Mouse (Mus musculus): ENCODE results near the gene Ccnf.

The Ccnf gene

GRCm38 (mm10) chr17:24203068-24203467 lies 48.2 kb downstream of the Ccnf start:
- DNase-seq (ENCODE audit: low read depth, low spot score), result no peak

DNA sequence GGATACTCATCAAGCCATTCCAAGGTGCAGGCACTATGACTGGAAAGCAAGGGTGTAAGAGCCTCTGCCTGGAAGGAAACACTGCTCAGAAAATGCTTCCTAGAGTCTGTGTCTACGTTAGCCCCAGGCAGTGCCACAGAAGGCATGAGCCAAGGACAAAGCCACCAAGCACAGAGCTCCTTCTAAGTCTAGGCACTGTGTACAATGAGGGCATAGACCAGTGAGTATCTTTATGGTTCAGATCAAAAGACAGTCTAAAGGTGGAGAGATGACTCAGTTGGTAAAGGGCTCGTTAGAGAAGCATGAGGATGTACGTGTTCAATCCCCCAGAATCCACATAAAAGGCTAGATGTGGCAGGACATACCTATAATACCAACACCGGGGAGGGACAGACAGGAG lies 50.2 kb downstream of the Ccnf start:
- DNase-seq (ENCODE audit: low read depth, low spot score), result no peak

DNA sequence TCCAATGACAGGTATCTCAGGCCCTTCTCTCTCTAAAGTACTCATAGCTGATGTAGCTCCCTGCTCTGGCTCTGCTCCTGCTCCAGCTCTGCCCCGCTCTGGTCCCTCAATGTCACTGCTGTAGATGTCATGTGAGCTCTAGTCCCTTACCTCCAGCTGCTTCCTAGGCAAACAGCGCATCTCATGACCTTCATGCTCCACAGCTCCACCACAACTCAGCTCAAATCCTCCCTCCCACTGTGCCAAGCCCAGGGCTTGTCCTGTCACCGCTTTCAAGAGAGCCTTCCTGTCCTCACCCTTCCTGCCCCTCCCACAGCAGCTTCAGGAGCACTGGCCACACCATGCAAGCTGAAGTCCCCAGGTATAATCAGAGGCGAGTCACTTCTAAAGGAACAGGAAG lies 51.5 kb downstream of the Ccnf start:
- no peak for DNase-seq (ENCODE audit: low read depth, low spot score)

GRCm38 (mm10) chr17:24199252-24199651 lies 52.0 kb downstream of the Ccnf start:
- no peak for DNase-seq (ENCODE audit: low read depth, low spot score)

DNA sequence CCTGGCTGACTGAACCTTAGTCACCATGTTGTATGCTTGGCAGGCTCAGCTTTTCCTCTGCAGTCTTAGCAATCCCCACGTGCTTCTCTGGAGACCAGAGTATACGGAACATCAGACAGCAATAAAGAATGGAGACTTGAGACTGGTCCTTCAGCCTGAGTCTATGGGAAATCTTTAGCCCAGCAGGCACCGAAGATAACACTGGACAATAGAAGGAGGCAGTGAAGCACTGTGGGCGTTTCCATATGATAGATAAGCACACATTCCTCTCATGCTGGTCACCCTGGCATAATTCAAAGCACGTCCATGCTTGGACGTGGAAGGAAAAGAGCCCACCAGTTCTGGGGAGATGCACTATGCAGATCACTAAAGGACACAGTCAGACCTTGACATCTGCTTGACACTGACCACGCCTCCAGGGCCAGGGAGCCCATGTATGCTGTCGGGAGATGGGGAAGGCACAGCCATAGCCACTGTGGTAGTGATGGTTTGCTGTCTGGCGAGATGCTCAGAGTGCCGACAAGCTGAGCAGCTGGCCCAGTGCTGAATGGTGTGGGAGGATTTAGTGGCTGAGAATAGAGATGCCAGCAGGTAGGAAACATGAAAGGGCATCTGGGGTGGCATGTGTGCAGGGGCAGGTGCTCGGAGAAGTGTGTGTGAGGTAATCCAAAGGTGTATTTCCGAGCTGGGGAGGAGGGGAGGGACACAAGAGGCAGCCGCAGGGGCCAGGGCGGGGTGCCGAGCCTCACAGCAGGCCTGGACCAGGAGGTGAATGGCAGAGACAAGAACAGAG lies 54.1 kb downstream of the Ccnf start:
- DNase-seq (ENCODE audit: low read depth, low spot score), result no peak

DNA sequence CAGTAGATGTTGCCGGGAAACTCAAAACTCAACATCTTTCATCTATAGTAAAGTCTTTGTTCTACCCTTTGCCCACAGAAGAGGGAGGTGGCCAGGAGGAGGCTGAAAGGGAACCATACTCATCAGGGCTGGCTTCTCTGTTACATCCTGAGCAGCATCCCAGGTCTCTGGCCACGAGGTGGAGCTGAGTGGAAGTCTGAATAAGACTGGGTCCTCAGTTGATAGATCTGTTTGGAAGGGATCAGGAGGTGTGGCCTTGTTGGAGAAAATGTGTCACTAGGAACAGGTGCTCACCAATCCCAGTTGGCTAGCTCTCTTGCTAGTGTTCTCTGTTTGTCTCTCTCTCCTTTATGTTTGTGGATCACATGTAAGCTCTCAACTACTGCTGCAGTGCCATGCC lies 55.9 kb downstream of the Ccnf start:
- no peak for DNase-seq (ENCODE audit: low read depth, low spot score)

DNA sequence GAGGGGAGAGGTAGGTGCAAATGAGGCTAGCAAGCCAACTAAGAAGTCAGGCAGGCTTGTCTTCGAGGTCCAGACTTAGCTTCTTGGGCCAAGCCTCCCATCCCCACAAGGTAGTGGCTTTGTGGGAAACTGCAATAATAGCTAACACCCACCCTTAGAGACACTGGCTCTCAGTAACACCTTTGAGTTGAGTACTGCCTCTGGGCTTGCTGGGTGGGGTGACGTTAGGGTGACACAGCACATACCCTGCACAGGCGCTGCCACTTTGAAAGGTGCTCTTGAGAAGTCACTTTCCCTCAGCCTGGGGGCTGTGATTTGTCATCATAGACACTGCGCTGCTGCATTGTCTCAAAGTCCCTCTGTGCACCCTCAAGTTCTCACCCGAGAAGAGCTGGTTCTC lies 57.5 kb downstream of the Ccnf start:
- no peak for DNase-seq (ENCODE audit: low read depth, low spot score)

- no peak for DNase-seq (ENCODE audit: low read depth, low spot score)
Observed at GRCm38 (mm10) chr17:24193268-24193667, 58.0 kb downstream of the Ccnf start.

DNA sequence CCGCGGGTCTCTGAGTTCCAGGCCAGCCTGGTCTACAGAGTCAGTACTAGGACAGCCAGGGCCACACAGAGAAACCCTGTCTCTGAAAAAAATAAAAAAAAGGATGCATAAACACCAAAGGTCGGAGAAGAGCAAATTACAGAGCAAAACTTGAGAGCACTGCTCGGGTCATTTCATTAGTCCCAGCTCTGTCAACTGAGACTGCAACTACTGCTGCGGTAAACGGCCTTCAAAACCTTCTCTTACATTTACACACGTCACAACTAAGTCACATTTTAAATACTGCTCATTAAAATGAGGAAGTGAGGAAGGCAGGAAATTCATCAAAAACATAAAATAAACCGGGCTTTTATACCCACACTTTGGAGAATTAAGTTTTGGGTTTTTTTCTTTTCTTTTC lies 58.4 kb downstream of the Ccnf start:
- DNase-seq (ENCODE audit: low read depth, low spot score), result no peak

DNA sequence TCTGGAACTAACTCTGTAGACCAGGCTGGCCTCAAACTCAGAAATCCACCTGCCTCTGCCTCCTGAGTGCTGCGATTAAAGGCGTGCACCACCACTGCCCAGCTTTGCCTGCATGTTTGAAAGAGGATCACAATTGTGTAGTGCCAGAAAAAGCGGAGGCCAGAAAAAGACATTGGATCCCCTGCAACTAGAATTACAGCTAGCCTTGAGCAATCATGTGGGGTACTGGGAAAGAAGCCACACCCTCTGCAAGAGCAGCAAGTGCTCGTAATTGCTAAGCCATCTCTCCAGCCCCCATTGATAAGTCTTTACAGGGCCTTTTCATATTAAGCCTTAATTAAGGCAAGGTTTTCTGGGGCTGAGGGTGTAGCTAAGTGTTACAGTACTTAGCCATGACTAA lies 59.8 kb downstream of the Ccnf start:
- DNase-seq (ENCODE audit: low read depth, low spot score), result no peak

GRCm38 (mm10) chr17:24190934-24191333 lies 60.4 kb downstream of the Ccnf start:
- DNase-seq (ENCODE audit: low read depth, low spot score), result no peak

DNA sequence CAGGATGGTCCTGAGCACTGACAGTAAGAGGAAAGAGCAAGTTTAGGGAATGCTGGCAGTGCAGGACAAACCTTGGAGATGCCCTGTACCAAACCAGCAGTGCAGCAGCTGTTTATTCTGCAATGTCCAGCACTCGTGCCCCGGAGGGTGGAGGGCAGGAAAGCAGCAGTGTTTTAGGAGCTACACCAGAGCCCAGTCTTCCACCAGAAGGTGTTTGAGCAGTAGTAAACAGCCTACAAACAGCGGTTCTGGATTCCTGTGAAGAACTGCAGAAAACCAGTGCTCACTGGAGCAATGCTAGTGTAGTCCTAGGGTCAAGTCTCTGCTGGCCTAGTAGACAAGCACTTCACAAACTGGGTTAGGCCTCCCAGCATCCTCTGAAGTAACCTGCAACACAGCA lies 77.0 kb downstream of the Ccnf start:
- no peak for DNase-seq (ENCODE audit: low read depth, low spot score)

- peak; percentile 73 for DNase-seq (ENCODE audit: low read depth, low spot score)
Observed at GRCm38 (mm10) chr17:24173423-24173822, 77.9 kb downstream of the Ccnf start.

Measured in c-Kit-negative CD71-positive TER-119-positive erythroid progenitor cells, embryonic 14.5 days (primary cell).